Mouse (Mus musculus) ES-E14 (cell line): ENCODE data around the gene Prpf40a.

ENCODE experiments used
- CHD2 ChIP-seq: IDR thresholded peaks from 2 replicates; pipeline ENCODE4 v1.6.1; 2014; ENCODE audit warnings: mild to moderate bottlenecking, low read depth, low read length, inconsistent platforms
- HCFC1 ChIP-seq: IDR thresholded peaks from 2 replicates; pipeline ENCODE4 v1.6.1; 2012; ENCODE audit warnings: low read length, inconsistent platforms, borderline replicate concordance; ENCODE audit not compliant: insufficient read depth
- MAFK ChIP-seq: IDR thresholded peaks from 2 replicates; pipeline ENCODE4 v1.6.1; 2014; ENCODE audit warnings: mild to moderate bottlenecking, low read depth, low read length, inconsistent platforms; ENCODE audit not compliant: insufficient read depth
- ZC3H11A ChIP-seq: IDR thresholded peaks from 2 replicates; pipeline ENCODE4 v1.6.1; 2012; ENCODE audit warnings: low read depth, mild to moderate bottlenecking, inconsistent platforms, low read length, borderline replicate concordance
- ZNF384 ChIP-seq: IDR thresholded peaks from 2 replicates; pipeline ENCODE4 v1.6.1; 2012; ENCODE audit warnings: low read depth, low read length, inconsistent platforms

- no peak for TF ChIP-seq CHD2
- no peak for TF ChIP-seq MAFK
- no peak for TF ChIP-seq ZC3H11A
- no peak for TF ChIP-seq HCFC1
- TF ChIP-seq ZNF384: no peak
Observed at GRCm38 (mm10) chr2:53213493-53213892, 22.4 kb upstream of the Prpf40a start.
